Comparison of ENCODE assay signal across 16 mouse cellular contexts in the genomic region with DNA sequence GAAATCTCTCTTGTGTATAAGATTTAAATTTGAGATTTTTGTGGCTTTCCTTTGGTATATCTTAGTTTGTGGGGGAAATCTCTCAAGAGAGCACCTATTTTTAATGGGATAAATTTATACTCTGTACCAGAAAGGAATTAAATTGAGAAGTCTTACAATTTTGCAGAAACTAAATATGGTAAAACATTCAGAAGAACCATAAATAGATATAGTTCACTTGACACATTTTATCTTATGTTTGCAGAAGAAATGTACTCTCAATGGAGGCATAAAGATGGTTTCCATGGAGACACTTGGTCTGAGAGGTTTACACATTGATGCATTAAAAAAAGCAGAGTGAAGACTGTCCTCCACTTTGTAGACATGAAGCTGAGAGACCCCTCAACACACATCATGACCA.
"Had no signal": no experiment of that assay in that cellular context is flagged by ENCODE, and none has a peak within 500 bp of the region (broad histone marks: within the 10 kb centered on the region; RNA-seq: fewer than 3 reads in every experiment).

No protein-coding gene starts in this region.

- H3K4me2 ChIP-seq: neural tube, embryonic 13.5 days; neural tube, embryonic 15.5 days; stomach, embryonic 15.5 days had no signal

- H3K9me3 ChIP-seq: neural tube, embryonic 13.5 days; neural tube, embryonic 15.5 days; stomach, embryonic 15.5 days had no signal

- H3K9ac ChIP-seq: neural tube, embryonic 13.5 days; neural tube, embryonic 15.5 days; stomach, embryonic 15.5 days had no signal

- H3K36me3 ChIP-seq: neural tube, embryonic 13.5 days; neural tube, embryonic 15.5 days; stomach, embryonic 15.5 days had no signal

- H3K27me3 ChIP-seq: neural tube, embryonic 13.5 days; neural tube, embryonic 15.5 days; stomach, embryonic 15.5 days had no signal

- H3K27ac ChIP-seq: neural tube, embryonic 13.5 days; neural tube, embryonic 15.5 days; stomach, embryonic 15.5 days; stomach, postnatal 0 days had no signal

- H3K4me1 ChIP-seq: neural tube, embryonic 13.5 days; neural tube, embryonic 15.5 days; stomach, embryonic 15.5 days had no signal

- DNase-seq: retina, postnatal 1 day; right cerebral cortex, adult 18-20 months; right cerebral cortex, postnatal 14 days; right cerebral cortex, postnatal 25 days; right cerebral cortex, postnatal 4 days; spleen, adult 18-20 months; thymus, adult 18-20 months; thymus, adult 2 months; thymus, postnatal 14 days; thymus, postnatal 25 days; thymus, postnatal 36 days; thymus, postnatal 4 days had no signal

- H3K4me3 ChIP-seq: neural tube, embryonic 13.5 days; neural tube, embryonic 15.5 days; stomach, embryonic 15.5 days had no signal
